ENCODE assay signal across 16 mouse cellular contexts in genomic region chrX:99516896-99517524, GRCm38 (mm10). TPM values are rescaled to one million over a fixed set of nuclear protein-coding genes. Genes with fewer than 3 reads are reported as not detected.
DNase-seq lines count a peak whose midpoint lies in the region; ATAC-seq and TF ChIP-seq lines count a peak whose summit lies in the region.
"Had no signal": no experiment of that assay in that cellular context is flagged by ENCODE, and none has a peak within 500 bp of the region (broad histone marks: within the 10 kb centered on the region; RNA-seq: fewer than 3 reads in every experiment).

No protein-coding gene starts in this region.

- no peak overlapping the region for H3K27ac ChIP-seq in neural tube, embryonic 12.5 days
- no peak overlapping the region for H3K27ac ChIP-seq in neural tube, embryonic 15.5 days (replicated peaks)
- no peak overlapping the region for H3K27ac ChIP-seq in midbrain, embryonic 16.5 days (ENCODE audit: low read length)
- no peak overlapping the region for H3K27ac ChIP-seq in kidney, adult 2 months (ENCODE audit: insufficient read depth, low read depth, low read length)
- H3K27ac ChIP-seq: heart, embryonic 10.5 days; liver, embryonic 13.5 days had no signal

- H3K4me2 ChIP-seq in neural tube, embryonic 12.5 days (replicated peaks) = no peak overlapping the region
- H3K4me2 ChIP-seq in neural tube, embryonic 15.5 days = no peak overlapping the region
- H3K4me2 ChIP-seq in midbrain, embryonic 16.5 days (ENCODE audit: low read length) = no peak overlapping the region
- H3K4me2 ChIP-seq: liver, embryonic 13.5 days had no signal

- ATAC-seq in neural tube, embryonic 12.5 days (ENCODE audit: low FRiP score, low read depth) = 0 out of 2 replicates have a peak, but pooled peaks have one; percentile 11
- no peak for ATAC-seq in neural tube, embryonic 15.5 days (ENCODE audit: low FRiP score)
- peak; percentile 36; the same call in 1 of the 2 replicates for ATAC-seq in midbrain, embryonic 16.5 days
- no peak for ATAC-seq in megakaryocyte-erythroid progenitor cell, adult 5-6 weeks (replicated peaks; ENCODE audit: low FRiP score, low TSS enrichment, poor library complexity, severe bottlenecking)

- DNase-seq in embryo, embryonic 10.5 days (ENCODE audit: low spot score) = peak; percentile 23
- DNase-seq in embryo, embryonic 11 days = no peak
- no peak for DNase-seq in kidney, adult 2 months
- DNase-seq in adrenal gland, adult (ENCODE audit: inconsistent age in 2 of 2, low spot score in 1 of 2) = no peak
- DNase-seq: cerebellum, adult 11 months; gastrocnemius, postnatal 36 days; heart, postnatal 14 days; kidney, postnatal 10 days; liver, embryonic 13.5 days had no signal

- H3K27me3 ChIP-seq in neural tube, embryonic 12.5 days (replicated peaks) = peaks cover 15% of the 10 kb centered on the region
- H3K27me3 ChIP-seq in neural tube, embryonic 15.5 days (replicated peaks) = peaks cover 51% of the 10 kb centered on the region
- peaks cover 15% of the 10 kb centered on the region for H3K27me3 ChIP-seq in midbrain, embryonic 16.5 days (ENCODE audit: control insufficient read depth, insufficient read depth, low read depth, low read length)
- no peaks in the 10 kb centered on the region for H3K27me3 ChIP-seq in kidney, adult 2 months (replicated peaks; ENCODE audit: control insufficient read depth, insufficient read depth, low read length)
- H3K27me3 ChIP-seq: CH12.LX had no signal

- no peak for TF ChIP-seq POLR2A in kidney, adult 2 months (IDR thresholded peaks at IDR 0.05; ENCODE audit: low read depth, low read length)

- no peaks in the 10 kb centered on the region for H3K9me3 ChIP-seq in neural tube, embryonic 12.5 days
- H3K9me3 ChIP-seq in neural tube, embryonic 15.5 days (replicated peaks) = no peaks in the 10 kb centered on the region
- no peaks in the 10 kb centered on the region for H3K9me3 ChIP-seq in midbrain, embryonic 16.5 days (replicated peaks; ENCODE audit: control insufficient read depth, low read length, poor library complexity, severe bottlenecking)
- H3K9me3 ChIP-seq: heart, embryonic 10.5 days; liver, embryonic 13.5 days had no signal

- H3K4me3 ChIP-seq in neural tube, embryonic 12.5 days = no peak overlapping the region
- no peak overlapping the region for H3K4me3 ChIP-seq in neural tube, embryonic 15.5 days (replicated peaks)
- no peak overlapping the region for H3K4me3 ChIP-seq in midbrain, embryonic 16.5 days (ENCODE audit: low read depth, low read length)
- no peak overlapping the region for H3K4me3 ChIP-seq in kidney, adult 2 months (ENCODE audit: insufficient read depth, low read depth, low read length)
- H3K4me3 ChIP-seq: erythroblast, embryonic 14.5 days; heart, embryonic 10.5 days; liver, embryonic 13.5 days had no signal

- no peak for TF ChIP-seq CTCF in kidney, adult 2 months (conservative IDR thresholded peaks at IDR 0.05; ENCODE audit: insufficient read depth, insufficient read length, low read depth, low read length)

- H3K4me1 ChIP-seq in neural tube, embryonic 12.5 days = peaks cover 2% of the 10 kb centered on the region; the same call in 1 of the 2 replicates
- 0 out of 2 replicates have a peak, but pooled peaks cover 4% of the 10 kb centered on the region for H3K4me1 ChIP-seq in neural tube, embryonic 15.5 days
- H3K4me1 ChIP-seq in midbrain, embryonic 16.5 days (ENCODE audit: control insufficient read depth, insufficient read depth, low read length) = peaks cover 4% of the 10 kb centered on the region; the same call in 1 of the 2 replicates
- no peaks in the 10 kb centered on the region for H3K4me1 ChIP-seq in kidney, adult 2 months (ENCODE audit: control insufficient read depth, insufficient read depth, low read length)
- H3K4me1 ChIP-seq: liver, embryonic 13.5 days had no signal

- H3K9ac ChIP-seq in neural tube, embryonic 12.5 days = no peak overlapping the region
- no peak overlapping the region for H3K9ac ChIP-seq in neural tube, embryonic 15.5 days (replicated peaks)
- H3K9ac ChIP-seq in midbrain, embryonic 16.5 days (ENCODE audit: low read depth, low read length) = no peak overlapping the region
- H3K9ac ChIP-seq: liver, embryonic 13.5 days had no signal

- 54% methylated on average over 6 of the region's 6 CpGs for WGBS in neural tube, embryonic 12.5 days
- WGBS in neural tube, embryonic 15.5 days = 64% methylated on average over 6 of the region's 6 CpGs
- WGBS in midbrain, embryonic 16.5 days = 51% methylated on average over 6 of the region's 6 CpGs
- WGBS in kidney, adult 2 months = 63% methylated on average over 6 of the region's 6 CpGs

- H3K36me3 ChIP-seq in neural tube, embryonic 12.5 days = no peaks in the 10 kb centered on the region
- H3K36me3 ChIP-seq in neural tube, embryonic 15.5 days = no peaks in the 10 kb centered on the region
- H3K36me3 ChIP-seq in midbrain, embryonic 16.5 days (ENCODE audit: control insufficient read depth, insufficient read depth, low read length) = no peaks in the 10 kb centered on the region
- H3K36me3 ChIP-seq in kidney, adult 2 months (ENCODE audit: control insufficient read depth, insufficient read depth, low read length) = no peaks in the 10 kb centered on the region
- H3K36me3 ChIP-seq: heart, embryonic 10.5 days; liver, embryonic 13.5 days had no signal

RNA-seq across cellular contexts. Expression of gene Pja1, which starts 45.9 kb away (rescaled TPM):
- 266 and 268 TPM in 2 replicates for polyA plus RNA-seq in neural tube, embryonic 12.5 days (2016; fragmentation: Nextera tagmentation; extraction: Ambion mirVana)
- 313 and 347 TPM in 2 replicates for polyA plus RNA-seq in neural tube, embryonic 15.5 days (2015; fragmentation: Nextera tagmentation; extraction: Ambion mirVana)
- 431 and 432 TPM in 2 replicates for polyA plus RNA-seq in midbrain, embryonic 16.5 days (2015; fragmentation: Nextera tagmentation; extraction: Ambion mirVana)
- 52.0 and 56.2 TPM in 2 replicates for polyA plus RNA-seq in kidney, adult 2 months (2012; rRNA removed)
- 34.2 and 43.7 TPM in 2 replicates for total RNA-seq in megakaryocyte-erythroid progenitor cell, adult 5-6 weeks (2014; fragmentation: Nextera tagmentation)
- 54.1 and 61.3 TPM in 2 replicates for total RNA-seq in megakaryocyte-erythroid progenitor cell, adult 5-6 weeks (2017)

Comparison
In these comparisons a context has a peak if more than half of its experiments do, and no peak if none do; other contexts are left out.
1. ATAC-seq: peak in neural tube, embryonic 12.5 days (single experiment) and midbrain, embryonic 16.5 days (single experiment); none in neural tube, embryonic 15.5 days (single experiment) and megakaryocyte-erythroid progenitor cell, adult 5-6 weeks (single experiment).